Mouse (Mus musculus): ENCODE measurements around the gene Hs2st1. TPM values are rescaled to one million over a fixed set of nuclear protein-coding genes. Genes with fewer than 3 reads are reported as not detected.

Gene Hs2st1
- total and polyA plus RNA-seq, 2 experiments from 2014 or later: 14.1 to 57.7 TPM

- TF ChIP-seq CTCF (IDR thresholded peaks at IDR 0.05; ENCODE audit: low read depth): no peak
- 79% methylated on average over 4 of the region's 4 CpGs for WGBS
- no peak overlapping the region for H3K4me3 ChIP-seq (ENCODE audit: low read depth, low read length)
- DNase-seq (no peak), ATAC-seq (peak; percentile 32; the same call in 1 of the 2 replicates)
- no peaks in the 10 kb centered on the region for H3K9me3 ChIP-seq (ENCODE audit: low read length)
- no peak overlapping the region for H3K27ac ChIP-seq (ENCODE audit: low read depth, low read length)
- H3K27me3 ChIP-seq (ENCODE audit: insufficient read depth, low read length): no peaks in the 10 kb centered on the region
- H3K4me2 ChIP-seq (ENCODE audit: low read depth): no peak overlapping the region
- H3K36me3 ChIP-seq (ENCODE audit: insufficient read depth): no peaks in the 10 kb centered on the region
- no peak overlapping the region for H3K9ac ChIP-seq
- H3K4me1 ChIP-seq (ENCODE audit: insufficient read depth): 0 out of 2 replicates have a peak, but pooled peaks cover 8% of the 10 kb centered on the region
These were observed 61.6 kb downstream of the Hs2st1 start for GRCm38 (mm10) chr3:144508342-144508741.

- Histone ChIP-seq H3K36me3 (ENCODE audit: insufficient read depth) (no peaks in the 10 kb centered on the region), H3K4me2 (ENCODE audit: low read depth) (no peak overlapping the region), H3K9me3 (ENCODE audit: low read length) (no peaks in the 10 kb centered on the region), H3K4me3 (ENCODE audit: low read depth, low read length) (no peak overlapping the region), H3K27me3 (ENCODE audit: insufficient read depth, low read length) (no peaks in the 10 kb centered on the region), H3K9ac (no peak overlapping the region), H3K27ac (ENCODE audit: low read depth, low read length) (no peak overlapping the region), H3K4me1 (ENCODE audit: insufficient read depth) (0 out of 2 replicates have a peak, but pooled peaks cover 8% of the 10 kb centered on the region)
- 27% methylated on average over 5 of the region's 5 CpGs for WGBS
- TF ChIP-seq CTCF (IDR thresholded peaks at IDR 0.05; ENCODE audit: low read depth): no peak
- DNase-seq: no peak
- peak; percentile 25; the same call in 1 of the 2 replicates for ATAC-seq
These were observed 62.1 kb downstream of the Hs2st1 start for GRCm38 (mm10) chr3:144507885-144508284.

DNA sequence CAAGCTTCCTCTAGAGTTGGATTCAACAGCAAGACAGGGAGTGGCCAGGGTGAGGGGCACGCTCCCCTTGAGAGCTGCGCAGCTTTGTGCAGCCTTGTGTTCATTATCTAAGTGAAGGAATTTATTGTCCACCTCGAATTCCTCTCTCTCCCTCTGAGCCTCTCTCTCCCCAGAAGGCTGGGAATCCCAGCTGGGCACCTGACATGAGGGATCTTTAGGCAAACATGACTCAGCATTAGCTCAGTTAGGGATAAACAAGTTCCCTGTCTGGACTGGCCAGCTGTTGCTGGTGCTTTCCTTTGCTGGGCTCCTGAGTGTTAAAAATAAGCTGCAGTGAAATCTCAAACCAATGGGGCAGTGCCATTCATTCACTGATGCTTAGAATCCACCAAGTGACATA, 63.8 kb downstream of the Hs2st1 start:
- TF ChIP-seq CTCF (IDR thresholded peaks at IDR 0.05; ENCODE audit: low read depth): no peak
- DNase-seq (no peak), ATAC-seq (no peak)
- Histone ChIP-seq H3K27ac (ENCODE audit: low read depth, low read length) (no peak overlapping the region), H3K9me3 (ENCODE audit: low read length) (no peaks in the 10 kb centered on the region), H3K9ac (no peak overlapping the region), H3K36me3 (ENCODE audit: insufficient read depth) (no peaks in the 10 kb centered on the region), H3K4me3 (ENCODE audit: low read depth, low read length) (no peak overlapping the region), H3K4me2 (ENCODE audit: low read depth) (no peak overlapping the region), H3K4me1 (ENCODE audit: insufficient read depth) (0 out of 2 replicates have a peak, but pooled peaks cover 8% of the 10 kb centered on the region), H3K27me3 (ENCODE audit: insufficient read depth, low read length) (no peaks in the 10 kb centered on the region)
- 24% methylated on average over 3 of the region's 3 CpGs for WGBS

DNA sequence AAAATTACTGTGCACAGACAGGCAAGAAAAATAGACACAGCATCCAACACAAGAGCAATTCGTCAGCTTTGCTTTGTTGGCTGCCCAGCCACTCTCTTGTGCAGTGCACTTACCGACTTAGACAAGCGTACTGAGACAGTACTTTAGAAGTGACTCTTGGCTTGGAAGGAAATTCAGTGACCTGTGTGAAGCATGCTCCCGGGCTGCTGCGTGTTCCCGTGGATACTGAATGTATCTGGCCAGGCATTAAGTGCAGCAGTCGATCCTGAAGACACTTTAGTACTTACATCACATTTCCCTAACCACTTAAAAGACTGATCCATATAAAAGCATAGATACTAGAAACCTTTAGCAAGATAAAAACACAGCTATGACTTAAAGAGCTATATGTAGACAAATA, 68.1 kb downstream of the Hs2st1 start:
- H3K4me1 ChIP-seq (ENCODE audit: insufficient read depth): 0 out of 2 replicates have a peak, but pooled peaks cover 3% of the 10 kb centered on the region
- ATAC-seq (peak; percentile 26; the same call in 1 of the 2 replicates), DNase-seq (no peak)
- H3K27ac ChIP-seq (ENCODE audit: low read depth, low read length): no peak overlapping the region
- no peak for TF ChIP-seq CTCF (IDR thresholded peaks at IDR 0.05; ENCODE audit: low read depth)
- H3K36me3 ChIP-seq (ENCODE audit: insufficient read depth): no peaks in the 10 kb centered on the region
- H3K4me2 ChIP-seq (ENCODE audit: low read depth): no peak overlapping the region
- no peak overlapping the region for H3K9ac ChIP-seq
- WGBS: 65% methylated on average over 7 of the region's 7 CpGs
- no peaks in the 10 kb centered on the region for H3K27me3 ChIP-seq (ENCODE audit: insufficient read depth, low read length)
- H3K4me3 ChIP-seq (ENCODE audit: low read depth, low read length): no peak overlapping the region
- H3K9me3 ChIP-seq (ENCODE audit: low read length): no peaks in the 10 kb centered on the region

- no peaks in the 10 kb centered on the region for H3K9me3 ChIP-seq (ENCODE audit: low read length)
- DNase-seq (no peak), ATAC-seq (peak; percentile 20; the same call in 1 of the 2 replicates)
- WGBS: 59% methylated on average over 5 of the region's 5 CpGs
- no peak overlapping the region for H3K4me2 ChIP-seq (ENCODE audit: low read depth)
- 0 out of 2 replicates have a peak, but pooled peaks cover 4% of the 10 kb centered on the region for H3K4me1 ChIP-seq (ENCODE audit: insufficient read depth)
- no peak overlapping the region for H3K4me3 ChIP-seq (ENCODE audit: low read depth, low read length)
- no peak overlapping the region for H3K27ac ChIP-seq (ENCODE audit: low read depth, low read length)
- H3K36me3 ChIP-seq (ENCODE audit: insufficient read depth): no peaks in the 10 kb centered on the region
- no peaks in the 10 kb centered on the region for H3K27me3 ChIP-seq (ENCODE audit: insufficient read depth, low read length)
- H3K9ac ChIP-seq: no peak overlapping the region
- no peak for TF ChIP-seq CTCF (IDR thresholded peaks at IDR 0.05; ENCODE audit: low read depth)
These were observed 73.2 kb downstream of the Hs2st1 start for GRCm38 (mm10) chr3:144496762-144497161.

DNA sequence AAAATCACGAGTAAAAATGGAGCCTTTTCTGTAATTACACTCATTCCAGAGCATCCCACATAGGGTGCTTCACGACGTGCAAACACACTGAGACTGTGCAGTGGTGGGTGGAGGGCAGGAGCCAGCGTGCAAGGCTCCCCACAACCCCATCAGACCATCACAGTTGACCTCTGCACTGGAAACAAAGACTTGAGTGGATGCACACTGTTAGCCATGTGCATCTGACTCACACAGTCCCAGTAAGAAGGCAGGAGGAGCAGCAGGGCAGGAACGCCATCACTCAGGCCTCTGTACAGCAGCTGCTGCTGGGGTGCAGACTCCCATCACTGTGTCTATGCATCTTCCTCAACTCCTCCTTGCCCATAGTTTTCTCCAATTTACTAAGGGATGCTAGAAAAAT, 75.1 kb downstream of the Hs2st1 start:
- Histone ChIP-seq H3K9me3 (ENCODE audit: low read length) (no peaks in the 10 kb centered on the region), H3K4me3 (ENCODE audit: low read depth, low read length) (no peak overlapping the region), H3K4me2 (ENCODE audit: low read depth) (no peak overlapping the region), H3K4me1 (ENCODE audit: insufficient read depth) (0 out of 2 replicates have a peak, but pooled peaks cover 4% of the 10 kb centered on the region), H3K36me3 (ENCODE audit: insufficient read depth) (no peaks in the 10 kb centered on the region), H3K9ac (no peak overlapping the region), H3K27ac (ENCODE audit: low read depth, low read length) (no peak overlapping the region), H3K27me3 (ENCODE audit: insufficient read depth, low read length) (no peaks in the 10 kb centered on the region)
- no peak for TF ChIP-seq CTCF (IDR thresholded peaks at IDR 0.05; ENCODE audit: low read depth)
- DNase-seq: no peak
- 67% methylated on average over 5 of the region's 5 CpGs for WGBS
- ATAC-seq: no peak; the same call in 1 of the 2 replicates

- no peak for TF ChIP-seq CTCF (IDR thresholded peaks at IDR 0.05; ENCODE audit: low read depth)
- no peak for ATAC-seq
- Histone ChIP-seq H3K4me1 (ENCODE audit: insufficient read depth) (no peaks in the 10 kb centered on the region), H3K4me2 (ENCODE audit: low read depth) (no peak overlapping the region), H3K9me3 (ENCODE audit: low read length) (no peaks in the 10 kb centered on the region), H3K9ac (no peak overlapping the region), H3K27me3 (ENCODE audit: insufficient read depth, low read length) (no peaks in the 10 kb centered on the region), H3K36me3 (ENCODE audit: insufficient read depth) (no peaks in the 10 kb centered on the region), H3K27ac (ENCODE audit: low read depth, low read length) (no peak overlapping the region), H3K4me3 (ENCODE audit: low read depth, low read length) (no peak overlapping the region)
- DNase-seq: no peak
- WGBS: 82% methylated on average over 2 of the region's 2 CpGs
These were observed 81.2 kb downstream of the Hs2st1 start for GRCm38 (mm10) chr3:144488787-144489186.
